In the genomic region with DNA sequence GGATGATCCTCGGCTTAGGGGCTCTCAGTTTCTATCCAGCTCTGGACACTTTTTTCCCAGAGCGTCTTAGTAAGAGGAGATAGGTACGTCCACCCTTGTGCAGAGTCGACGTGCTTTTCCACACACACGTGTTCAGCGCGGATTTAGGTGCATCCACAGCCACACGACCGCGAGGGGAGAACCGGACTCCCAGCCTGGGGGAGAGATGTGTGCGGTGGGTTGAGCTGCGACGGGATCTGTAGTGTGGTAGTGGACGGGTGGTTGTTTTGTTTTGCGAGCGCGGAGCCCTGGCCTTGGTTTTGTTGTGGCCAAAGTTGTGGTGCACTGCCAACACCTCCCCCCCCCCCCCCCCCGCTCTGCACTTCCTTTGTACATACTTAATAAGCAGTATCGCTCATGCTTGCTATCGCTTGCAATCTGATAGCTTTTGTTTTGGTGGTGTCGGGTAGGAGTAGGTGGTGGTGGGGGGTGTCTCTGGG, we compare ENCODE assay signal across 8 mouse cellular contexts. TPM values are rescaled to one million over a fixed set of nuclear protein-coding genes. Genes with fewer than 3 reads are reported as not detected.
DNase-seq lines count a peak whose midpoint lies in the region; ATAC-seq and TF ChIP-seq lines count a peak whose summit lies in the region.

No protein-coding gene starts in this region.

- H3K4me2 ChIP-seq in midbrain, embryonic 12.5 days (replicated peaks) = peak overlapping the region; percentile 99

- no peak for TF ChIP-seq CTCF in gastrocnemius, adult 2 months (IDR thresholded peaks at IDR 0.05)

- H3K4me1 ChIP-seq in heart, embryonic 10.5 days = peaks cover 47% of the 10 kb centered on the region
- peaks cover 48% of the 10 kb centered on the region for H3K4me1 ChIP-seq in midbrain, embryonic 12.5 days

- intact Hi-C loops in gastrocnemius, adult 2 months (cut with DNase I) = loop anchor here (5.0 to 10.0 kb wide), 3 partner anchors 263 to 348 kb away; no protein-coding TSS in a partner anchor
- intact Hi-C loops in left cerebral cortex, postnatal 36 days (cut with DNase I) = loop anchor here (10.0 kb wide), 1 partner anchor 279 kb away; no protein-coding TSS in a partner anchor

- peak overlapping the region; percentile 98 for H3K27ac ChIP-seq in gastrocnemius, adult 2 months
- H3K27ac ChIP-seq in heart, embryonic 10.5 days = peak overlapping the region; percentile 99
- H3K27ac ChIP-seq in midbrain, embryonic 12.5 days (replicated peaks) = 0 out of 2 replicates have a peak overlapping the region, but pooled peaks have one; percentile 100

- under 1% methylated on average over 23 of the region's 23 CpGs for WGBS in heart, embryonic 10.5 days
- WGBS in midbrain, embryonic 12.5 days = under 1% methylated on average over 22 of the region's 23 CpGs

- DNase-seq in gastrocnemius, adult 2 months = peak; percentile 36
- DNase-seq in gastrocnemius, adult 18-20 months (ENCODE audit: low spot score) = no peak
- DNase-seq in ZHBTc4 (ENCODE audit: low read depth, low spot score) = peak; percentile 11
- peak; percentile 75 for DNase-seq in heart, embryonic 10.5 days (ENCODE audit: low spot score)
- peak; percentile 43 for DNase-seq in kidney, postnatal 14 days
- no peak for DNase-seq in left cerebral cortex, postnatal 36 days (ENCODE audit: low spot score in 2 of 2)
- DNase-seq in urinary bladder, adult 2 months (ENCODE audit: low spot score) = no peak

- no peaks in the 10 kb centered on the region for H3K36me3 ChIP-seq in heart, embryonic 10.5 days
- no peaks in the 10 kb centered on the region for H3K36me3 ChIP-seq in midbrain, embryonic 12.5 days

- ATAC-seq in midbrain, embryonic 12.5 days (ENCODE audit: low FRiP score, low read depth) = no peak

- H3K9me3 ChIP-seq in heart, embryonic 10.5 days = no peaks in the 10 kb centered on the region
- no peaks in the 10 kb centered on the region for H3K9me3 ChIP-seq in midbrain, embryonic 12.5 days

- H3K9ac ChIP-seq in midbrain, embryonic 12.5 days (replicated peaks) = peak overlapping the region; percentile 97

- no peaks in the 10 kb centered on the region for H3K27me3 ChIP-seq in heart, embryonic 10.5 days (ENCODE audit: insufficient read depth, poor library complexity, severe bottlenecking)
- no peaks in the 10 kb centered on the region for H3K27me3 ChIP-seq in midbrain, embryonic 12.5 days

- peak overlapping the region; percentile 97 for H3K4me3 ChIP-seq in gastrocnemius, adult 2 months
- H3K4me3 ChIP-seq in heart, embryonic 10.5 days = peak overlapping the region; percentile 98
- peak overlapping the region; percentile 88 for H3K4me3 ChIP-seq in midbrain, embryonic 12.5 days

RNA-seq across cellular contexts. Expression of a gene that starts 1.2 kb away (rescaled TPM):
- total RNA-seq in gastrocnemius, adult 2 months (2021) = 1 to 10 TPM; 8.0 to 8.3 TPM
- total RNA-seq in gastrocnemius, adult 18-20 months (2021) = 1 to 10 TPM; 6.9 to 8.1 TPM
- 17.2 and 24.9 TPM in 2 replicates for polyA plus RNA-seq in heart, embryonic 10.5 days (2016; fragmentation: Nextera tagmentation; extraction: Ambion mirVana)
- 36.9 and 37.6 TPM in 2 replicates for polyA plus RNA-seq in midbrain, embryonic 12.5 days (2016; fragmentation: Nextera tagmentation; extraction: Ambion mirVana)
- total RNA-seq in left cerebral cortex, postnatal 36 days (2021) = 10 to 100 TPM; 38.4 to 62.0 TPM
- polyA plus RNA-seq in urinary bladder, adult 2 months (2012; rRNA removed) = 20.1 and 25.4 TPM in 2 replicates

Comparison
In these comparisons a context has a peak if more than half of its experiments do, and no peak if none do; other contexts are left out.
1. DNase-seq: peak in gastrocnemius, adult 2 months (single experiment), ZHBTc4 (single experiment), heart, embryonic 10.5 days (single experiment) and kidney, postnatal 14 days (single experiment); none in gastrocnemius, adult 18-20 months (single experiment), left cerebral cortex, postnatal 36 days (0 of 2) and urinary bladder, adult 2 months (single experiment).
2. RNA of a gene that starts 1.2 kb away (total RNA-seq): 38.4 to 62.0 TPM in left cerebral cortex, postnatal 36 days; 8.0 to 8.3 TPM in gastrocnemius, adult 2 months and 6.9 to 8.1 TPM in gastrocnemius, adult 18-20 months; every median in the first group is over 4 times any median in the second.
3. Peak in every context shown above with its lines, with median percentiles within 50 percentile points of each other: H3K27ac ChIP-seq and H3K4me3 ChIP-seq.